Mouse (Mus musculus): ENCODE measurements around the gene Bicdl1.

DNA sequence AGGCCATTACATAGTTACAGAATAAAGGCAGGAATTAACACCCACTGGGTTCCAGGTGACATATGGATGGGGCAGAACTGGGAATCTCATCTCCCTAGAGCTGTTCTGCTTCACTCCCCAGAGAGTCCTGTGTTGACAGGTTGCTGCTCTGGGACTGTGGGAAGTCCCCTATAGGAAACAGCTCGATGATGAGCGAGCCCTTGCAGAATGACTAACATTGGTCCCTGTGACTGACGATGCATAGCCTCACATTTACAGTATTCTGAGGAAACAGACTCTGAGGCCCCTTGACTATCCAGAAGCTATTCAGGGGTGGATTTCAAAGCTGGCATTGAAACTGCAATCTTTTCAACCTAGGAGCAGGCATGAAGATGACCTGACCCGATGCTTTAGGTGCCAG is 101.7 kb downstream of the Bicdl1 start:
- TF ChIP-seq CTCF (IDR thresholded peaks at IDR 0.05; ENCODE audit: low read depth, low read length) (no peak), TAL1 (conservative IDR thresholded peaks at IDR 0.05; ENCODE audit: low read depth, low read length) (no peak), GATA1 (IDR thresholded peaks at IDR 0.05; ENCODE audit: borderline replicate concordance, low read length) (no peak)
